In genomic region chr15:100983427-100984153, GRCm38 (mm10) we compare ENCODE assay signal across 8 mouse cellular contexts.
DNase-seq lines count a peak whose midpoint lies in the region; ATAC-seq lines count a peak whose summit lies in the region.

No protein-coding gene starts in this region.

- no peaks in the 10 kb centered on the region for H3K36me3 ChIP-seq in embryonic facial prominence, embryonic 10.5 days (replicated peaks)

- ATAC-seq in frontal cortex, adult (ENCODE audit: low TSS enrichment), result peak; percentile 88

- peaks cover 5% of the 10 kb centered on the region; the same call in 1 of the 2 replicates for H3K27me3 ChIP-seq in embryonic facial prominence, embryonic 10.5 days (replicated peaks; ENCODE audit: low read depth, poor library complexity, severe bottlenecking)

- peak overlapping the region; percentile 83 for H3K27ac ChIP-seq in embryonic facial prominence, embryonic 10.5 days (replicated peaks)

- DNase-seq in frontal cortex, postnatal 14 days (ENCODE audit: low spot score in 2 of 2), result no peak
- DNase-seq in Muller cell, postnatal 12 days (ENCODE audit: inconsistent ontology term), result peak; percentile 75
- peak; percentile 79 for DNase-seq in embryonic facial prominence, embryonic 10.5 days (ENCODE audit: low spot score)
- peak; percentile 50 for DNase-seq in heart, postnatal 4 days
- peak; percentile 66 for DNase-seq in left cerebral cortex, postnatal 4 days
- DNase-seq in mesoderm, embryonic 11.5 days (ENCODE audit: low read depth, low spot score), result peak; percentile 72
- peak; percentile 67 for DNase-seq in right cerebral cortex, postnatal 4 days

- H3K4me3 ChIP-seq in embryonic facial prominence, embryonic 10.5 days, result peak overlapping the region; percentile 76

- H3K4me1 ChIP-seq in embryonic facial prominence, embryonic 10.5 days, result peaks cover 19% of the 10 kb centered on the region

- under 1% methylated on average over 46 of the region's 46 CpGs for WGBS in embryonic facial prominence, embryonic 10.5 days

- no peaks in the 10 kb centered on the region for H3K9me3 ChIP-seq in embryonic facial prominence, embryonic 10.5 days

- intact Hi-C loops in left cerebral cortex, postnatal 4 days (cut with DNase I), result no loop called here

Comparison
In these comparisons a context has a peak if more than half of its experiments do, and no peak if none do; other contexts are left out.
1. DNase-seq: peak in Muller cell, postnatal 12 days (single experiment), embryonic facial prominence, embryonic 10.5 days (single experiment), heart, postnatal 4 days (single experiment), left cerebral cortex, postnatal 4 days (single experiment), mesoderm, embryonic 11.5 days (single experiment) and right cerebral cortex, postnatal 4 days (single experiment); none in frontal cortex, postnatal 14 days (0 of 2).